Mouse (Mus musculus): Measurements from ENCODE around the gene Tpst2.

Gene Tpst2

DNA sequence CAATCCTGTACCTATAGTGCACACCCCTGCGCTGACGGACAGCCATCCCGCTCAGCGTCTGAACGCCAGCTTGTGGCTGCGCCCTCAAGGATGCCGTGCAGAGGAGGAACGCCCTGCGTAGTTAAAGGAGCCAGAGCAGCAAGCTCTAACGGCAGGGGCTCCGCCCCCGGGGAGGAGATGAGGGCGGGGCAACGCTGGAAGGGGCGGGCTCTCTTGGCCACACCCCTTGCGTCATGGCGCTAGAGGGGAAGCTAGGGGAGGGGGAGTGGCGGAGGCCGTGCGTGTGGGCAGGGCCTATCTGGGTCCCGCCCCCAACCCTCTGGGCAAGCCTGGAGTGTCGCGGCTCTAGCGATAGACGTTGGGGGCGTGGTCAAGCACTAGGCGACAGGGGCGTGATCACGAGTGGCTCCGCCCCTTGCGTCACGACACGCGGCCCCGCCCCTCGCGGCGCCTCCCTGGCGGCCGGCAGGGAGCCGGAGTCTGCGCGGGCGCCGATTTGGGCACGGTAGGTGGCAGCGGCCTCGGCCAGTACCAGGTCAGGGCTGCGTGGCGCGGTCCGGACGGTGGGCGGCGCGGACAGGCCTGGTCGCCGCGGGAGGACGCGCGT lies at the start of gene Tpst2:
Gene Tpst2 (plus strand): TSS at position 425 of the 607 bp plus-strand sequence.
- peak; percentile 100 for DNase-seq (ENCODE audit: low spot score)

DNA sequence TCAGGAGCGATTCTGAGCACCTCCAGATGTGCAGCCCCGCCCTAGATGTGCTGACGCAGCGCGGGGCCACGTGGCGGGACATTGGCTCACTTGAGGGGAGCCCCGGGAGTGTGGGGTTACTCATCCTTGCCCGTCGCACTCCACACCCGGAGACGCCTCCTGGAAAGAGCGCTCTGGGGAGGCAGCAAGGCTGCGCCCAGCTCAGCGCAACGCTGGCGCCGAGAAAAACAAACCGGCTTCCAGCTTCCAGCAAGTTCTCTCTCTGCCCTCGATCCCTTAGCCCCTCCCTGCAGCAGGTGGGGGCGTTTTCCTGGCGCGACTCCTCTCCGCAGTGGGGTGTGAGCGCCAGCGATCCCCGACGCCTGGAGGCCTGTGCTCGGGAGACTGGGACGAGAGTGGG lies 49.1 kb upstream of the Tpst2 start:
- no peak for DNase-seq (ENCODE audit: low spot score)

DNA sequence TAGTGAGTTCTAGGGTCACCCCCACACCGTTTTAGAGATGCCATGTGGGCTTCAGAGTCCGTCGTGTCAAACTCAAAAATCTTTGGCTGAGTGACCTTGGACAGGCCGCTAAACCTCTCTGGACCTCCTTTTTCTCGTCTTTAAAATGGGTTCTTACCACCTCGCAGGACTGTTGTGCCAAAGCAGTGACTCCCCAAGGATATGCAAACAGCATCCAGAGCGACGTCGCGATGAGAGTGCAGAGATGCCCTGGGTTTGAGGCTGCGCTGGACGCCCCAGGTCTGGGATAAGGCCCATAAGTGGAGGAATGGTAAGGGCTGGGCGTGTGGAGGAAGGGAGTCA lies 48.6 kb upstream of the Tpst2 start:
- no peak for DNase-seq (ENCODE audit: low spot score)

DNA sequence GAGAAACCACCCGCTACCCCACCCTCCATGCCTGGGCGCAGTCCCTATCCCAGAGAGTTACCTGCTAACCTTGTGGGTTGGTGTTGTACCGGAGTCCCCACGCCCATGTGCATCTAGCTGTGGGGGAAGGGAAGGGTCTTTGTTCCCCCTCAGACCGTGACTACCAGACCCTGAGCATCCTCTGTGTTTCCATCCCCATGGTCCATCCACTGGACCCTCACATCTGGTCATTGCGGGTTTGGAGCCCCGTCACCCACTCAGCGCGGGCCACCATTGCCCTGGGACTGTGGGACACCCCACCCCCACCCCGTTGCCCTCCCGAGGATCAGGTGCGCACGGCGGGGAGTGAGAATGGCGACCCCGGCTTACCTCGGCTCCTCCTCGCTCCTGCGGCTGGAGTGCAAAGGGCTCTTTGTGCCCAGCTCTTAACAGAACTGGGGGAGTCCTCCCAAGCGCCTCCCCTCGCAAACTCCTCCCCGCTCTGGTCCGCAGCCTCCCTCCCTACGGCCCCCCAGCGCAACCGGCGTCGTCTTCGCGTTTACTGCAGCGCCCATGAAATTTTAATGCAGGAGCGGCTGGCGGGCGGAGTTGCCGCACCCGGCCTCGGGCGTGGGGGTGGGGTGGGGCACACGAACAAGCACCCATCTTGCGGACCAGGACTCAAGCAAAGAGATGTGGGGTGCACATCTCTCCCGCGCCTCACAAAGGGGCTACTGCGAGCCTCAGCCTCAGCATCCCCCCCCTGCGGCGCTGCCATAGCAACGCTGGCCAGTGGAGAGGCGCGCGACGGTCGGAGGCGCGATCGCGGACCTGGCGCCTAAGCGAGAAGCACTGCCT lies 48.0 kb upstream of the Tpst2 start:
- no peak for DNase-seq (ENCODE audit: low spot score)

DNA sequence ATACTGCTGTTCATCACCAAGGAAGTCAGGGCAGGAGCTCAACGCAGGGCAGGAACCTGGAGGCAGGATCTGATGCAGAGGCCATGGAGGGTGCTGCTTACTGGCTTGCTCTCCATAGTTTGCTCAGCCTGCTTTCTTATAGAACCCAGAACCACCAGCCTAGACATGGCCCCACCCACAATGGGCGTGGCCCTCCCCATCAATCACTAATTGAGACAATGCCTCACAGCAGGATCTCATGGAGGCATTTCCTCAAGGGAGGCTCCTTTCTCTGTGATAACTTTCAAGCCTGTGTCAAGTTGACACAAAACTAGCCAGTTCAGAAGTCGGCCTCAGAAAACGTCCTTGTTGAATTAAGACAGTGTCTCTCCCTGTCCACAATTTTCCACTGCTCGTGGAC lies 40.7 kb upstream of the Tpst2 start:
- DNase-seq (ENCODE audit: low spot score), result no peak

DNA sequence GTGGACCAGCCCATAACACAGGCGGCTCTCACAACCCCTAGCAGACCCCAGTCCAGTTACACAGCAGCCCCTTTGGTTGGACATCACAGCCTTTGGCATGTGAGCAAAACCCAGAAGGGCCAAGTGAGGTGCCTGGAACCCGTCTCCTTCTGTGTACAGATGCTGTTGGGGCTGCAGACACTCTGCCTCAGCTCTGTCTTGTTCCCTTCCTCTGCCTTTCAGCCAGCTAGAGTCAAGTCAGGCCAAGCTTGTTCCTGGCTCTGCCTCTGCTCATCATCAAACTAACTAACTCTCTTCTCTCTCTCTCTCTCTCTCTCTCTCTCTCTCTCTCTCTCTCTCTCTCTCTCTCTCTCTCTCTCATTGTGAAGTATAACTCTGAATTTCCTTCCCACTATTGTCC lies 39.9 kb upstream of the Tpst2 start:
- DNase-seq (ENCODE audit: low spot score), result no peak

DNA sequence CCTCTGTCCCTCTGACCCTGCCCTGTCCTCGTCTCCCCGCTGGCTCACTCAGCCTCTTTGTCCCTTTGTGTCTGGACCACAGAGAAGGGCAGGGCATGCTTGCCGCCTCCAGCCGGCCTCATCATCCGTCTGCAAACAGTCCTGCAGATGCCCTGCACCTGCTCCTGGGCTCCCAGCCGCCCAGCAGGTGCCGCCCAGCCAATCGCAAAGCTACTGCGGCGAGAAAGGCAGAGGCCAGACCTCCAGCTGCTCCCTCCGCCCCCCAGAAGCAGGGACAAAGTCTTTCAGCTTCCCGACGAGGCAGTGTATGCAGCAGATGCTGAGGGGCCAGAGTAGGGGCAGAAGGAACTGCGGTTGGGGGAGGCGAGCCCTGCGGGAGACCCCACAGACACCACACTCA lies 39.1 kb upstream of the Tpst2 start:
- no peak for DNase-seq (ENCODE audit: low spot score)

DNA sequence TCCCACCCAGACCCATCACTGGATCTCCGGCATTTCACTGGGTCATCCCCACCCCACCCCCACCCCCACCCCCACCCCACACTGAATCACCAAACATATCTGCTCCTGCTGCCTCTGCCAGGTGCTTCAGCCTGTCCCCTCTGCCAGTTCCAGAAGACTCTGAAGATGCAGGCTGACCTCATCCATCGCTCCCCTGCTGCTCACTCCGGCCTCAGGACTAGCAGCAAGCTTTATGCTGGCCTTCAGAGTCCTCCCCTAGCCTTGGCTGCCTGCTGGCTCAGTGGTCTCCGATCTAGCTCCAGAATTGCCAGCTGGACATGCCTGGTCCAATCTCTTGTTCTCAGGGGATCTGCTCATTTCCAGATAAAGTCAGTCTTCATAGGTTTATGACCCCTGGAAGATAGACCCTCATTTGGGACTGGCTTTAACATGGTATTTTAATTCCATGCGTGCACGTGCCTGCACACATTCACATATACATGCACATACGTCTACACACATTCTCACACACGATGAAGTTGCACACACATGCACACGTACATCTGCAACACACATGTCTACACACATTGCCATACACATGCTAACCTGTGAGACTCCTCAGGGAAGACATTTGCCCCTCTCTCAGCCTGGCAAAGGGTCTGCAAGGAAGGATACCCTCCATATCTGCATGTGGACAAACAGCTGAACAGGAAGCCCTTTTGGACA lies 38.5 kb upstream of the Tpst2 start:
- DNase-seq (ENCODE audit: low spot score), result no peak

DNA sequence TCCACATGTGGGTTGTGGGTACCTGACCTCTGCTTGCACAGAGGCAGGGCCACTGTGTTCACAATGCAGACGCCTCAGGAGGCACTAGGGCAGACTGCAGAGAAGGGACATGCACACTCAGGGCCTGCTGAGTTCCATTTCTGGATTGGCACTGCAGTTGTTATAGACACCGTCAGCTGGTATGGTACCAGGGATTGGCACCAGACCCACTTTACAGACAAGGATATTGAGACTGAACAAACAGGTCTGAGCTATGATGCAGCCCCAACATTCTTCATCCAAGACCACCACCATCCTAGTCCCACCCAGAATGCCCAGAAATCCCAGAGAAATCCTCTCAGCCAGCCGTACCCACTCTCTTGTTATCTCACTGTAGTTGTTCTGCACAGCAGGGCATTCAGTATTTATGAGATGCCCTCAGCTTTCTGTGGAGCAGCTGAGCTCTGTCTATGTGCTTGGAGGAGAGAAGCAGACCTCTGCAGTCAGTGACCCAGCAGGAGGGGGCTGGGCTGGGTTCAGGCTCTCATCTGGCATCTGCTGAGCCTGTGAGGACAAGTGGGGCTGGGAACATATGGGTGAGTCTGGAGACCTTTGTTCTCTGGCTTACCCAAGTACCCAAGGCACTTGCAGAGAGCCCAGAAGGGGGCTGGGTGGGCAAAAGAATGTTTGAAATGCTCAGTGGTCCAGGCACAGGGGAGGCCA lies 37.6 kb upstream of the Tpst2 start:
- DNase-seq (ENCODE audit: low spot score), result no peak

DNA sequence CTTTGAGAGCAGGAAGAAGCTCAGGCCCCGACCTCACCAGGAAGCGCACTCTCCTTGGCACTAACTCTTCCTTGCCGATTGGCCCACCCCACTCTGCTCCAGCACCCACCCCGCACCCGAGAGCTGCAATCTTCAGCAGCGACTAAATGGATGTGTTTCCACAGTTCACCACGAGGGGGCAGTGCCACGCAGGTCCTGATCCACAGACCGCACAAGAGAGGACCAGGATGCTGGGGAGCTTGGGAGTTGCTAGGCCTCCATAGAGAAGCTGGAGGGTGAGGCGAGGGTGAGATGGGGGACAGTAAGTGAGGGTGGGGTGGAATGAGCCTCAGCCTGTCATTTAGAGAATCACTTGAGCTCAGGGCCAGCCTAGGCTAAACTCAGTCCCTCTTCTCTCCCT lies 35.7 kb upstream of the Tpst2 start:
- DNase-seq (ENCODE audit: low spot score), result peak; percentile 83

DNA sequence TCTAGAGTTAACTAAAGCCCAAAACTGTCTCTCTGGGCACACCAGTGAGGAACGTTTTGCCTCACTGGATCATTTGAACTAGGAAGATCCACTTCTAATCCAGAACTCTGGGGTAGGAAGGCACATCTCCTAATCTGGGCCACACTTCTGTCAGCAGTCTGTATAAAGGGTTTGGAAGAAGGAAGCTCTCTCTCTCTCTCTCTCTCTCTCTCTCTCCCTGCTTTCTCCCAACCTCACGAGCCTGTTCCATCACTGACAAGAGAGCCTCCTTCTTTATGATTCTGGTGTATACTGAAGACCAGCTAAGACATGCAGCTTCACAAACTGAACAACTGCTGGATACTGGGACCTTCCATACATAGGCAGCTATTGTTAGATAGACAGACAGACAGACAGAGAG lies 34.6 kb upstream of the Tpst2 start:
- no peak for DNase-seq (ENCODE audit: low spot score)

DNA sequence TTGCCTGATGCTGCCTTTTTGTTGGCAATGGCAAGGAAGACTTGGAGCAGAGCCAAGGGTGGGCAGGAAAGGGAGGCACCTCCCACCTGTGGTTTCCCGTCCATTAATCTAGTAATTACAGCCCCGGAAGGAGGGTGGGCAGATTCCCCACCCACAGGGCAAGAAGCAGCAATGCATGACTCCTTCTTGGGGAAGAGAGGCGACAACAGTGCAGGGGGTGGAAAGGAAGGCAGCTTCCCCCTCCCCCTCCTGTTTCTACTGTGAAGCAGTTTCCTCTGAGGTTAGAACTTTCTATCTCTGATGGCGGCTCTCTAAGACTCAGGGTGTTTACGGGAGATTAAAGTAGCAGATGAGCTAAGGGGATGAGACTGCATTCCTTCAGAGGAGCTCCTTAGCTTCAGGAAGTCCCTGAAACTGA lies 34.1 kb upstream of the Tpst2 start:
- peak; percentile 70 for DNase-seq (ENCODE audit: low spot score)

DNA sequence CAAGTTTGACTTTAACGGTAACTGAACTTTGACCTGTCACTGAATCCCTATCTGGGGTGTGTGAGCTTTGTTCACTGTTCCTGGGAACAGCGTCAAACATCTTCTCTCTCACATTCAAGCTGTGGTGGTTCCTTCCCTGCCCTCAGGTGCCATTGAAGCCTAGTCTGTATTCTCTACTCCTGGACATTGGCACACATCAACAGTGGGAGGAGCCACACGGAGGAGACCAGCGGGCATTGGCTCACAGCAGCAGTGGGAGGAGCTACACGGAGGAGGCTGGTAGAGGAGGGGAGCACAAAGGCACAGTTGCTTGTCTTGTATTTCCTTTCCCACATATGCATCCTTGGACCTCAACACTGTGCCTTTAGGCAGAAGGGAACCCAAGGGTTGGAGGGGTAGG lies 33.5 kb upstream of the Tpst2 start:
- DNase-seq (ENCODE audit: low spot score), result no peak

DNA sequence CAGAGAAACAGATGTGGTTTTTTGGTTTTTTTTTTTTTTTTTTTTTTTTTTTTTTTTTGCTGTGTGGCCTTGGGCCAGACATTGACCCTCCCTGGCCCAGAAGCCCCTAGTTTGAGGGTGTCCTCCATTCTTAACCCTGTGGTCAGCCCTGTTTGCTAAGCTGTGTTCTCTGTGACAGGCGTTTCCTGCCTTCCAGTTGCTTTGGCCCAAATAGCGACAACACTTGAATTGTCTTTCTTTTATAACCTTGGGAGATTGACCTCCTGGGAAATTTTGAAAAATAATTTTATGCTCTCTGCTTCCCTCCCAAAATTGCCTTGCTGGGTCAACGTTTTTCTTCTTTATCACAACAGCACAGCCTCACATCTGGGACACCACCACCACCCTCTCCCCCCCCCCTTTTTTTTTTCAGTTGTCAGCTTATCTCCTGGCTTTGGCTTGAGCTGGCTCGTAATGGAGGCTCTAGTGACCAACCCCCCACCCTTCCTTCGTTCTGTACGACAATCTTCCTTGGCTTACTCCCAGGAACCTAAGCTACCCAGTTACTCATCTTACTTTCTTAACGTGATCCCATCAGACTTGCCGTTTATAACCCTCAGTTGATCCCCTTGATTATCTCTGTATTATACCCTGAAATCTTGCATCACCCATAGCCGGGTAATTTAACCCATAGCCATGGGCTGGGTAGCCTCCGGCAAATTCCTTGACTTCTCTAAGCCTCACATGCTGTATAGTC lies 32.8 kb upstream of the Tpst2 start:
- DNase-seq (ENCODE audit: low spot score), result no peak

DNA sequence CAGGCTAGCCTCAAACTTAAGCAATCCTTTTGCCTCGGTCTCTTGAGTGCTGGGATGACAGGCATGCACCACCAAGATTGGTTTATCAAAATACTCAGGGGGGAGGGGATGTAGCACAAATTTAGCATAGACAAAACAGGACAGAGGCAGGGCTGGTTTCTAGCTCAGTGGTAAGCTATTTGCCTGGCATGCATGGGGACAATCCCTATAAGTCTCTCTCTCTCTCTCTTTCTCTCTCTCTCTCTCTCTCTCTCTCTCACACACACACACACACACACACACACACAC lies 32.3 kb upstream of the Tpst2 start:
- no peak for DNase-seq (ENCODE audit: low spot score)

DNA sequence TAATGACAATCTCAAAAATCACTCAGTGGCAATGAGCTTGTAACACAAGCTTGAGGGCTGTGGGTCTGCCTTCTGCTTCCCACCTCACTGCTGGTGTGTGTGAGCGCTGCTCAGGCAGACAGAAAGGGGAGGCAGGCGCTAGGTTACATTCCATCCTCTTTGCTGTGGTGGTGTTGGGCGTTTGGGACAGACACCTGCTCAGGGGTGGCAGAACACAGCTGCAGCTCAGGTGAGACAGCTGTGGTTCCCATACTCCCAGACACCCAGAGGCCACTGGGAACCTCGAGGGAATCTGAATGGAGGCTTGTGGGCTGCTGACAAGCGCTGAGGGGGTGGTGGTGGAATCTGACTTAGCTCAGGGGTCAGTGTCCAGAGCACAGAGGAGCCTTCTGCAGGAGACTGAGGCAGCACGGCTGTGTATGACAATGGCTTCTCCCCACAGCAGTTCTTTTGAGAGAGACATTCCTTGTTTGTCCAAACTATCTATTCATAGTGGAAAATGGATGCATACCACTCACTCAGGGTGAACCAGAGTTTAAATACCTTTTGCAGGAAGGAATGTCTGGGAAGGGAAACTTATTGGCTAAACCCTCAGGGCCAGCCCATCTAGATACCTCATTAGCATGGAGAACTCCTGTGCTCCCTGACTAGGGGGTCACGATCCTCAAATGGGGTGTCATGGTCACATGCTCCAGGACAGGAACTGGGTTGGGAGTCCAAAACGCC lies 31.4 kb upstream of the Tpst2 start:
- DNase-seq (ENCODE audit: low spot score), result no peak

DNA sequence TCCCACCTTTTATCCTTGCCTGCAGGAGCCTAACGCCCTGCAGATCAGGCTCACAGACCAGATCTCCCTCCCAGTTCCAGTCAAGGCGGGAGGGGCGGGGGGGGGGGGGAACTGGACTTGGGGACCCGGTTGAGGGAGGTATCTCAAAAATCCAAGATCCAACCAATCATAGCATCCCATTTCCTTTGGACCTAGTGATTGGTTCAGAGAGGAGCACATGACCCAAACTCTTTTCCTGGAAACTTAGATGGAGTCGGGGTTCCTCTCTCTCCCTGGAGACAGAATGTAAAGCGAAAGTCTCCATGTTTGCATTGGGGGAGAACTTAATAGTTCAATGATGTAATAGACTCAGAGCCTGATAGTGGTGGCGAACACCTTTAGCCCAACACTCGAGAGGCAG lies 29.1 kb upstream of the Tpst2 start:
- DNase-seq (ENCODE audit: low spot score), result no peak

DNA sequence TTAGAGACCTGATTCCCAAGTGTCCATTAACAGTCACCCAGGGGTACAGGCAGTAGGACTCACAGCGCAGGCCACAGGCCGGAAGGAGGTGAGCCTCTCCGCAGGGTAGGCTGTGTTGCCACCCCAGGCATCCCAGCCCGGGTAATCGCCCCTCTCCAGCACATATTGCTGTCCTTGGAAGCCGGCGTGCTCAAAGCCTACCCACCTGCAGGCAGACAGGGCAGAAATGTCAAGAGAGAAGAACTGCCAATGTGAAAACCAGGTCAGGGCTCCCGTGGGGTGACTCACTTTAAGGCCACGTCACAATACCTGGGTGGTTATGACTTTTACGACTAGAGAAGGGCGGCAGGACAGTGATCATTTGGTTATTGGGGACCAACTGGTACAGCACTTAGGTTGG lies 27.4 kb upstream of the Tpst2 start:
- DNase-seq (ENCODE audit: low spot score), result no peak

DNA sequence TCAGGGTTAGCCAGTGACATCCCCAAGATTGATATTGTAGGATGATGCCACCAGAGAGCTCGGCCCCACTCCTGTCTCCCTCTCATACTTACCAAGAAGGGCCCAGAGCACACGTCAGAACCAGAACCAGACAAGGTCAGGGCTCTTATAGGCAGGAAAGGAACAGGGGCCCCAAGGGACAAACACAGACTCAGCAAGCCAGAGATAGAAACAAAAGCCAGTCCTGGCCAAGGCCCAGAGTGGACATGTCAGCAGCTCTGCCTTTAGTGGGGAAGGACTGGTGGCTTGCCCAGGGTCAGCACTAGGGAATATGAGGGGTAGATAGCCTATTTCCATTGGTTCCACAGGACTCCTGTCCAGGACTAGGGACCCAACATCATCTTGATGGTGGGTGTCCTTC lies 24.1 kb upstream of the Tpst2 start, which contains the start of gene Cryba4:
Gene Cryba4 (minus strand): TSS at position 119 of the 400 bp plus-strand sequence.
- no peak for DNase-seq (ENCODE audit: low spot score)

DNA sequence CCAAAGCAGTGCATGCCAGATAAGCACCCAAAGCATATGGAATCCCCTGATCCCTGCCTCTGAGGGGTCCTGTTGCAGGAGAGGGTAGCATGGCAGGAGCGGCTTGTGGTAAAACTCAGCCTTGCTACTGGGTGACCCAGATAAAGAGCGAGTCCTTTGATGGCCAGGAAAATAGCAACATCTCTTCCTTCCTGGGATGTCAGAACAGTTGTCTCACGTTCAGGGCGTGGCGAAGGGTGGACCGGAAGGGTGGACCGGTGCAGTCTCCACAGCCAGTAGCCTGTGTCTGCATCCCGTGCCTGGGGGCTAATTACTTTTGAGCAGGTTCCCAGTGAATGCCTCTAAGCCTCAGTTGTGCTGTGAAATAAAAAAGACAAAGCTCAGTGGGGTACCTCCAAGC lies 23.3 kb upstream of the Tpst2 start:
- peak; percentile 51 for DNase-seq (ENCODE audit: low spot score)

DNA sequence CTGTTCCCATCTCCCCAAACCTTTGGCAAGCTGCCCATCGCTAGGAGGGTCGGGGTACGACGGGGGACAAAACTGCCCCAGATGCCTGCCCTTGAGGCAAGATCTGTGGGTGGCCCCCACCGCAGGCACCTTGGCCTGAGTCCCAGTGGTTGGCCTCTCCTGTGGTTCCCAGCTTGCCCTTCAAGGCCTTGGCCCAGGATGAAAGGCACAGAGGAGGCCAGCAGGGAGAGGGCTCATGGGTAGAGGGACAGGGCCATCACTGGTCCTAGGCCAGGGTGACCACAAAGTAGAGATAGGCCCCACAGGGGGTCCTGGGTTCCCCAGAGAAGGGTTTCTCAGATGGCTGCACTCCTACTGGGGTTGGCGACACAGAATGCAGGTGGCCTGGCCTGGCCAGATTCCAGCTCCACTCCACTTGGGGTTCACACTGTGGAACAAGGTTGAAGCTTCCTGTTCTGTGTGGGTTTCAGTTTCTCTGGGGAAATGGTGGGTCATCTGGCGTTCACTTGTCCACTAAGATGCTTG lies 22.1 kb upstream of the Tpst2 start:
- no peak for DNase-seq (ENCODE audit: low spot score)
